Mouse (Mus musculus): ENCODE data around the gene Lrrc29. TPM values are rescaled to one million over a fixed set of nuclear protein-coding genes. Genes with fewer than 3 reads are reported as not detected.

Gene Lrrc29
- total and polyA plus RNA-seq, 2 experiments = 3.0 to 12.9 TPM

DNA sequence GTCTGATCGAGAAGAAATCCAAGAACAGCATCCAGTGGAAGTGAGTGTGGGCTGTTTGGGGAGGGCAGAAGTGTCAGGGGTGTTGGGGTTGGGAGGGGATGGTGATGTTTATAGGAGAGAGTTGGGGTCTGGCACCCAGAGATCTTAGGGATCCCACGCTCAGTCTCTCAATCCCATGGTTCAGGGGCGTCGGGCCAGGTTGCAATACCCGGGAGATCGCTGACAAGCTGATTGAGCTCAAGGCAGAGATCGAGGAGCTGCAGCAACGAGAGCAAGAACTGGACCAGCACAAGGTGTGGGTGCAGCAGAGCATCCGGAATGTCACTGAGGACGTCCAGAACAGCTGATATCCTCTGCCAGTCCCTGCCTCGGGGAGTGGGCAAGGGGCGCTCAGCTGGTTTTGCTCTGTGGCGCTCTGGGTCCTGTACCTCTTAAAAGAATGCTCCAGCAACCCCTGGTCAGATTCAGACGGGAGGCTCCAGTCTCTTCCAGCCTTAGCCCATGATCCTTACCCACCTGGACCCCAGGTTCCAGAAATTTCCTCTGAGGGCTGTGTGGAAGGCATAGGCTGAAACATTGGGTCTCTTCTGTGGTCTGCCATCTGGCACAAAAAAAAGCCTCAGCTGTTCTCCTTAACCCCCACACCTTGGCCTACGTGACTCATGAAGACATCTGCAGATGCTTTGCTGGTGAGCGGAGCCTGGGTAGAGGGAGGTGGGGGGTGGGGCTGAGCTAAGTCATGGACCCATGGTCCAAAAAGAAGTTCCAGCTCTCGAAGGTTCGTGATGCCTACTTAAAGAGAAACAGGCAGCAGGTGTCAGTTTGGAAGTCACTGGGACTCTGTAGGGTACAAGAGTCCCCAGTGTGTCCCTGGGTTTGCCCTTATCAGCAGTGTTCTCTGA is 27.5 kb downstream of the Lrrc29 start:
- Histone ChIP-seq H3K36me3 (ENCODE audit: control insufficient read depth, insufficient read depth, low read length) (peaks cover 14% of the 10 kb centered on the region), H3K4me1 (ENCODE audit: control insufficient read depth, insufficient read depth, low read length) (peaks cover 10% of the 10 kb centered on the region), H3K9ac (ENCODE audit: low read depth, low read length) (peak overlapping the region; percentile 91), H3K4me3 (ENCODE audit: insufficient read depth, low read depth, low read length) (peak overlapping the region; percentile 95), H3K27me3 (ENCODE audit: control insufficient read depth, insufficient read depth, low read length) (no peaks in the 10 kb centered on the region), H3K27ac (replicated peaks; ENCODE audit: insufficient read depth, low read depth, low read length) (no peak overlapping the region), H3K79me2 (ENCODE audit: control insufficient read depth, insufficient read depth, low read length) (peaks cover 11% of the 10 kb centered on the region)
- 40% methylated on average over 18 of the region's 18 CpGs for WGBS
- DNase-seq (ENCODE audit: extremely low read depth, low read depth, low spot score) = no peak
- TF ChIP-seq POLR2A (IDR thresholded peaks at IDR 0.05; ENCODE audit: extremely low read depth, insufficient read depth, low read length) (no peak), CTCF (IDR thresholded peaks at IDR 0.05; ENCODE audit: low read depth, low read length) (no peak)

DNA sequence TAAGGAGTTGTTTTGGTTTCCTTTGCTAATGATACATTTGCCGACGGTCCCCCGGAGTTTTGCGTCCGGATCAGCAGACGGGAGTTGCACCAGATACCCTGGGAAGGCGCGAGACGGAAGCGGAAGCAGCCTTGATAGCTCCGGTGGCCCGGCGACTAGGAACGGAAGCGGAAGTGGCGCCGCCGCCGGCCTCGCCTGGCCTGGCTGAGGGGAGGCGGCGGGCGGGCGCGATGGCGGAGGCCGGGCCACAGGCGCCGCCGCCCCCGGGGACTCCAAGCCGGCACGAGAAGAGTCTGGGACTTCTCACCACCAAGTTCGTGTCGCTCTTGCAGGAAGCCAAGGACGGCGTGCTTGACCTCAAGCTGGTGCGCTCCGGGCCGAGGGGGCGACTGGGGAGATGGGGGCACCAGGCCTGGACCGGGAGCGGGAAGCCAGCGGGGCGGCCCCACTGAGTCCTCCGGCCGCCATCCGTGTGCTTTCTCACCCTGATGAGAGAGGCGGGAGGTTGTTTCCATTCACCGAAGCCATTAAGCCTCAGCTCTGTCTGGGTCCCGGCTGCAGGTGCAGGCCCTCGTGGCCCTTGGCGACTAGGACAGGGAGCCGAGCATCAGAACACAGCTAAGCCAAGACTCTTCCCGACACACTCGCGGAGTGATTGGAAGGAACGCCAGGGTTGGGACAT is 28.4 kb downstream of the Lrrc29 start, which contains the start of gene E2f4:
Gene E2f4, plus strand, starts transcription at position 153 of the 682 bp plus-strand sequence.
- peak; percentile 84 for DNase-seq (ENCODE audit: extremely low read depth, low read depth, low spot score)
- Histone ChIP-seq H3K4me1 (ENCODE audit: control insufficient read depth, insufficient read depth, low read length) (peaks cover 10% of the 10 kb centered on the region), H3K4me3 (ENCODE audit: insufficient read depth, low read depth, low read length) (peak within 1 kb of the TSS; percentile 95), H3K79me2 (ENCODE audit: control insufficient read depth, insufficient read depth, low read length) (peaks cover 11% of the 10 kb centered on the region), H3K27ac (replicated peaks; ENCODE audit: insufficient read depth, low read depth, low read length) (peak within 1 kb of the TSS; percentile 44), H3K9ac (ENCODE audit: low read depth, low read length) (peak within 1 kb of the TSS; percentile 91), H3K27me3 (ENCODE audit: control insufficient read depth, insufficient read depth, low read length) (no peaks in the 10 kb centered on the region), H3K36me3 (ENCODE audit: control insufficient read depth, insufficient read depth, low read length) (peaks cover 10% of the 10 kb centered on the region)
- 0 out of 2 replicates have a peak, but pooled peaks have one; percentile 52 for TF ChIP-seq POLR2A (IDR thresholded peaks at IDR 0.05; ENCODE audit: extremely low read depth, insufficient read depth, low read length)
- no peak for TF ChIP-seq CTCF (IDR thresholded peaks at IDR 0.05; ENCODE audit: low read depth, low read length)
- WGBS = under 1% methylated on average over 58 of the region's 58 CpGs

- no peak for DNase-seq (ENCODE audit: extremely low read depth, low read depth, low spot score)
- H3K4me3 ChIP-seq (ENCODE audit: insufficient read depth, low read depth, low read length) = peak within 1 kb of the TSS; percentile 42
- peak within 1 kb of the TSS; percentile 69 for H3K9ac ChIP-seq (ENCODE audit: low read depth, low read length)
- peaks cover 11% of the 10 kb centered on the region for H3K79me2 ChIP-seq (ENCODE audit: control insufficient read depth, insufficient read depth, low read length)
- H3K36me3 ChIP-seq (ENCODE audit: control insufficient read depth, insufficient read depth, low read length) = peaks cover 5% of the 10 kb centered on the region; the same call in 1 of the 2 replicates
- TF ChIP-seq CTCF (IDR thresholded peaks at IDR 0.05; ENCODE audit: low read depth, low read length) (no peak), POLR2A (IDR thresholded peaks at IDR 0.05; ENCODE audit: extremely low read depth, insufficient read depth, low read length) (0 out of 2 replicates have a peak, but pooled peaks have one; percentile 11)
- H3K4me1 ChIP-seq (ENCODE audit: control insufficient read depth, insufficient read depth, low read length) = peaks cover 10% of the 10 kb centered on the region
- 69% methylated on average over 11 of the region's 11 CpGs for WGBS
- H3K27ac ChIP-seq (replicated peaks; ENCODE audit: insufficient read depth, low read depth, low read length) = peak within 1 kb of the TSS; percentile 66
- H3K27me3 ChIP-seq (ENCODE audit: control insufficient read depth, insufficient read depth, low read length) = no peaks in the 10 kb centered on the region
Measured at GRCm38 (mm10) chr8:105295895-105296573, 30.0 kb downstream of the Lrrc29 start, which contains the start of gene Exoc3l. Exoc3l (minus strand) TSS chr8:105296101.

- peaks cover 11% of the 10 kb centered on the region for H3K79me2 ChIP-seq (ENCODE audit: control insufficient read depth, insufficient read depth, low read length)
- TF ChIP-seq POLR2A (IDR thresholded peaks at IDR 0.05; ENCODE audit: extremely low read depth, insufficient read depth, low read length) (no peak), CTCF (IDR thresholded peaks at IDR 0.05; ENCODE audit: low read depth, low read length) (no peak)
- H3K27me3 ChIP-seq (ENCODE audit: control insufficient read depth, insufficient read depth, low read length) = no peaks in the 10 kb centered on the region
- peak overlapping the region; percentile 42 for H3K4me3 ChIP-seq (ENCODE audit: insufficient read depth, low read depth, low read length)
- 72% methylated on average over 11 of the region's 11 CpGs for WGBS
- H3K27ac ChIP-seq (replicated peaks; ENCODE audit: insufficient read depth, low read depth, low read length) = peak overlapping the region; percentile 66
- no peak for DNase-seq (ENCODE audit: extremely low read depth, low read depth, low spot score)
- peaks cover 2% of the 10 kb centered on the region; the same call in 1 of the 2 replicates for H3K36me3 ChIP-seq (ENCODE audit: control insufficient read depth, insufficient read depth, low read length)
- peaks cover 12% of the 10 kb centered on the region for H3K4me1 ChIP-seq (ENCODE audit: control insufficient read depth, insufficient read depth, low read length)
- peak overlapping the region; percentile 69 for H3K9ac ChIP-seq (ENCODE audit: low read depth, low read length)
Measured at GRCm38 (mm10) chr8:105295256-105295655, 30.8 kb downstream of the Lrrc29 start.

DNA sequence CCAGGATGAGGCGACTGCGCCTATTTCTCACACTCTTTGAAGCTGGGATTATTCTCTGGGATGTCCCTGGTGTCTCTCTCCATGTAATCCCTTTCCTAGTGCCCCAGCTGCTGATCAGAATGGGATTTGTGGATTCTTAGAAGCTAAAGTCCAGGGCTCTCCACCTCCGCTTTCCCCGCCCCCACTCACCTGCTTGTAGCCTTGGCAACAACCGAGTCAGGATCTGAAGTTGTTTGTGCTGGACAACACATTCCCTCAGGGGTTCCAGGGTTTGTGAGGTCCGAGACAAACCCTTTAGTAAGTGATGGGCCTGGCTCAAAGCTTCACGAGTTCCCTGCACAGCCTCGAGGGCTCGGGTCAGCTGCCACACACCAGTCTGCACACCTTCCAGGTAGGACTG is 31.3 kb downstream of the Lrrc29 start:
- H3K79me2 ChIP-seq (ENCODE audit: control insufficient read depth, insufficient read depth, low read length) = peaks cover 11% of the 10 kb centered on the region
- H3K9ac ChIP-seq (ENCODE audit: low read depth, low read length) = peak overlapping the region; percentile 69
- WGBS = 60% methylated on average over 9 of the region's 9 CpGs
- H3K4me1 ChIP-seq (ENCODE audit: control insufficient read depth, insufficient read depth, low read length) = peaks cover 16% of the 10 kb centered on the region
- peaks cover 2% of the 10 kb centered on the region; the same call in 1 of the 2 replicates for H3K36me3 ChIP-seq (ENCODE audit: control insufficient read depth, insufficient read depth, low read length)
- no peak for DNase-seq (ENCODE audit: extremely low read depth, low read depth, low spot score)
- H3K27me3 ChIP-seq (ENCODE audit: control insufficient read depth, insufficient read depth, low read length) = no peaks in the 10 kb centered on the region
- H3K4me3 ChIP-seq (ENCODE audit: insufficient read depth, low read depth, low read length) = peak overlapping the region; percentile 42
- TF ChIP-seq CTCF (IDR thresholded peaks at IDR 0.05; ENCODE audit: low read depth, low read length) (no peak), POLR2A (IDR thresholded peaks at IDR 0.05; ENCODE audit: extremely low read depth, insufficient read depth, low read length) (no peak)
- peak overlapping the region; percentile 66; the same call in 1 of the 2 replicates for H3K27ac ChIP-seq (replicated peaks; ENCODE audit: insufficient read depth, low read depth, low read length)

All from liver, adult 2 months (tissue).